Mouse (Mus musculus) MEL-GATA-1-ER (cell line): ENCODE data around the gene Gm826.

Source experiments
- DNase-seq: peaks from one replicate; pipeline ENCODE4 v3.0.0-alpha.2; 2012; ENCODE audit warnings: low read depth; ENCODE audit errors: extremely low read depth

Gm826 gene

DNA sequence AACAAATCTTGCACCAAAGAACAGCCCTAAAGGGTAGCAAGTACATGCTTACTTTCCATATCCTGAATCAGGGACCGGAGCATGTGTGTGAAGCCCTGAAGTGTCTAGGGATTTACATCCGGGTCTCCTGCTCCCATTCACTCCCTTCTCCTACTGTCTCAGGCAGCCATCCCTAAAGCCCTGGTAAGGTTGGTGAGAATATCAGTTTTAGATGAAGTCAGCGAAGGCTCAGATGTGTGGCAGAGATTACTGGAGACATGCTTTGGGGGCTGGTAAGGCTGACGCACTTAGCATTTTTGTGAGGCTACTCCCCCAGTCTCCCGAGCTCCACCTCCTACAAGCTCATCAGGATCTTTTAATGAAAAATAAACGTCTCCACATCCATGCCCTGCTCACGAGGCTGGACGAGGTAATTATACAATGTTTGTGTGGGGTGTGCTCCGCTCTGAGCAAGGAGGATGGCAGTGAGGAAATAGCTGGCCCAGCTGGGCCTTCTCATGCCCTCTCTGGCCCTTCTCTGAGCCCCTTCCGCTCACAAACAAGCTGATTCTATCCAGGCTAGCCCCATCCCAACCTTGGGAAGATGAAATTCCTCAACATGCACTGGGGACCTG lies 45.3 kb downstream of the Gm826 start:
- no peak for DNase-seq

DNA sequence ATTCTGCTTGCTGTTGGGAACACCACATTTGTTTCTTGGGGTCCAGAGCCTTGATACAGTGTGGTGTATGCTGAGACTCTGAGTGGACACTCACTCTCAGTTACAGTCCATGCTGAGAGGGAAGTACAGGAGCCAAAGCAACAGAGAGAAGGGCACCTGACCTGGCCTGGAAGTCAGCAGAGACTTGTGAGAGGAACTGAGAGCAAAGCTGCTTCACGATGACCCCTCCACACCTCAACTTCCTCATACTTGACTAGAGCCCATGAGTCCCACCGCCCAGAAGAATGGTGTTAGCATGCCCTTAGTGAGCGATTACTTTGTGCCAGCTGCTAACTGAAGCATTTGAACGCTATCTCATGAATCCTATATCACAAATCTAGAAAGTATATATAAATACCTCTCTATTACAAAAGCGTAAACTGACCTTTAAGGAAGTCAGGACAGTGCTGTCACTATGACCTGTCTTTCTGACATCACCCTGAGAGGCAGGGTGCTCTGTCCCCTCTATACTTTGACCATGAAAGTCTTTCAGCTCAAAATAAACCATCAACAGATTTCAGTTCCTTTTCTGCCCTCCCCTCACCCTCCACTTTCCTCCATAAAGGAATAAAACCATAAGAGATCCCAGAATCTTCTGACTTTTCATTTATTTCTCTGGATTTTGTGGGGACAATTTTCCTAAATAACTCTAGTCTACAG lies 57.9 kb downstream of the Gm826 start:
- no peak for DNase-seq

DNA sequence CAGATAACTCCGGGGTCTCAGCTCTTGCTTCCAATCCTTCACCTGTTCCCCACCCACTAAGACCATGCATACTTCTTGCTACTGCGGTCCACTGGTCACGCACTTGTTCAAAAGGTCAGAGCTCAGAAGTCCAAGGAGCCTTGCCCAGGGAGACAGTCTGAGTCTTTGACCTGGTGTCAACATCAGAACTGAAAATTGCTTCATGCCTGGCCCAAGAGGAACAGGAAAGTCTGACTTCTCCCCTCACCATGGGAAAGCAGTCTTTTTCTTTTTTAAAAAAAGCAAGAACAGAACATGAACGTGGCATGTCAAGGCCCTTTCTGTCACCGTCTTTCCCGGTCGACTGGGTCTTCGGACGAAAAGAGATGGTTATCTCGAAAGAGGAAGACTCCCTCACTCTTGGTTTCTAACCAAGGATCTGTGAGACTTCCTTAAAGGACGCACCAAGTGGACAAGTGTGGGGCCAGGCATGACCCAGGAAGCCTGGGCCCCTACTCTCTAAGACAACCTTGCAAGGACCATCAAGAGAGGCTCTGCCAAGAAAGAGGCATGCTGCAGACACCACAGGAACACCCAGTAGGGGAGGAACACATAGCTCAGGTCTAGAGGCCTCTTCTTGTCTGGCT lies 66.0 kb downstream of the Gm826 start:
- DNase-seq: no peak

DNA sequence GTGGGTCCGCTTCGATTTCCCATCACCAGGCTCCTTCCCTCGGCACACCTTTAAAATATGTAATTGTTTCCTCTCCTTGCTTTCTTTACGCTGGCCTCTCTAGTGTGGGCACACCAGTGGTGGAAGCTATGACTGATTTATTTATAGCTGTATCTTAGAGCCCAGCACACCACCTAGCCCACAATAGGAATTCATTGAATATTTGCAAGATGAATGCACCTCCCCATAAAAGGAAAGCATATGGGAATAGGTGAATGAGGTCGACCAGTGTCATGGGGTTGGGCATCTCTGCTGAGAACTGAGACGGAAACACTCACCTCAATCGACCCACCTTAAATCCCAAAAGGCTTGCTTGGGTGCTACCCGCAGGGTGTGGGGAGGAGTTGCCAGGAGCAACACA lies 70.1 kb downstream of the Gm826 start:
- DNase-seq: no peak

DNA sequence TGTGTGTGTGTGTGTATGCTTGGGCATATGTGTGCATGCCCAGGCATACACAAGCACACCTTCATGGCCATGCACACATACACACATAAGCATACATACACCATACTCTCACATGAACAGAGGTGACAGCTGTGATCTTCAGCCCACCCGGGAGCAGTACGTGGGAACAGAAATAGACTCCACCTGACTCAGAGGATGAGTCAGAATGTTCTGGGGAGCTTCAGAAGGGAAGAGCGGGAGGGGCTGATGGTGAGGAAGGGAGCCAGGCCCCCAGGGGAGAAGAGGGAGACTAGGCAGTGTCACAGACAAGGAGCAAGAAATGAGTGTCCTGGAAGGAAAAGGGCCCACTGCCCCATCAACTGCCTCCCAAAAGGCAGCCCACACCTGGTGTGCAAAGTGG lies 72.4 kb downstream of the Gm826 start:
- no peak for DNase-seq
